Mouse (Mus musculus) ES-E14 (cell line): ENCODE data around the gene Dnah8.

Source experiments
- HCFC1 ChIP-seq: IDR thresholded peaks from 2 replicates; pipeline ENCODE4 v1.6.1; 2012; ENCODE audit warnings: low read length, inconsistent platforms, borderline replicate concordance; ENCODE audit not compliant: insufficient read depth
- MAFK ChIP-seq: IDR thresholded peaks from 2 replicates; pipeline ENCODE4 v1.6.1; 2014; ENCODE audit warnings: mild to moderate bottlenecking, low read depth, low read length, inconsistent platforms; ENCODE audit not compliant: insufficient read depth
- ZC3H11A ChIP-seq: IDR thresholded peaks from 2 replicates; pipeline ENCODE4 v1.6.1; 2012; ENCODE audit warnings: low read depth, mild to moderate bottlenecking, inconsistent platforms, low read length, borderline replicate concordance

GRCm38 (mm10) chr17:30675021-30675740 is 51.0 kb downstream of the Dnah8 start:
- TF ChIP-seq MAFK: no peak
- no peak for TF ChIP-seq ZC3H11A
- no peak for TF ChIP-seq HCFC1
